Mouse (Mus musculus) CH12.LX (cell line): Measurements from ENCODE around the gene Bpifc. TPM values are rescaled to one million over a fixed set of nuclear protein-coding genes. Genes with fewer than 3 reads are reported as not detected.

ENCODE experiments used
- DNase-seq: peaks from one replicate; pipeline ENCODE4 v3.0.0-alpha.2; 2013; ENCODE audit errors: extremely low read depth
- H3K27ac ChIP-seq: 2 replicates; pipeline ENCODE4 v1.5.1; 2012; ENCODE audit warnings: low read depth, mild to moderate bottlenecking, control low read depth, moderate library complexity; ENCODE audit not compliant: insufficient read depth
- H3K27me3 ChIP-seq: replicated peaks from 2 replicates; pipeline ENCODE3; 2012; ENCODE audit warnings: inconsistent platforms
- H3K36me3 ChIP-seq, 2 experiments: replicated peaks in 1 of 2; 2 replicates each; pipeline versions ENCODE3 to v1.6.1; 2012; ENCODE audit warnings: inconsistent platforms in 1 of 2, low read length in 1 of 2, mild to moderate bottlenecking in 1 of 2, mixed read lengths in 1 of 2, moderate library complexity in 1 of 2; ENCODE audit not compliant: control insufficient read depth in 1 of 2, insufficient read depth in 1 of 2
- H3K4me1 ChIP-seq, 2 experiments: 2 replicates each; pipeline ENCODE4 v1.6.1; 2012; ENCODE audit warnings: inconsistent platforms in 1 of 2, moderate library complexity in 1 of 2; ENCODE audit not compliant: insufficient read depth in 2 of 2, control insufficient read depth in 1 of 2
- H3K4me2 ChIP-seq: 2 replicates; pipeline ENCODE4 v1.6.1; 2012; ENCODE audit warnings: low read depth, mild to moderate bottlenecking, control low read depth; ENCODE audit not compliant: poor library complexity, insufficient read depth, severe bottlenecking
- H3K4me3 ChIP-seq, 3 experiments: fragments of 150-350 bp in 1 of 3; sonication (generic) in 1 of 3; replicated peaks in 1 of 3; 2 replicates each; pipeline versions ENCODE3 to v1.5.1; 2011 to 2012; ENCODE audit warnings: low read depth in 2 of 3, low read length in 2 of 3, mild to moderate bottlenecking in 2 of 3, moderate library complexity in 2 of 3, control low read depth in 1 of 3, improper control_type of control experiment in 1 of 3, inconsistent platforms in 1 of 3, mixed read lengths in 1 of 3; ENCODE audit not compliant: poor library complexity in 1 of 3
- H3K79me2 ChIP-seq: replicated peaks from 2 replicates; pipeline ENCODE4 v1.6.1; 2012; ENCODE audit warnings: mild to moderate bottlenecking, moderate library complexity; ENCODE audit not compliant: control insufficient read depth, poor library complexity, insufficient read depth, severe bottlenecking; ENCODE audit errors: extremely low read depth
- H3K9ac ChIP-seq: 2 replicates; pipeline ENCODE4 v1.6.1; 2012; ENCODE audit warnings: low read depth, mild to moderate bottlenecking, control low read depth, moderate library complexity; ENCODE audit not compliant: insufficient read depth
- H3K9me3 ChIP-seq: replicated peaks from 2 replicates; pipeline ENCODE3; 2012; ENCODE audit warnings: low read length, inconsistent platforms, mixed read lengths
- CHD1 ChIP-seq: IDR thresholded peaks from 2 replicates; pipeline ENCODE4 v1.6.1; 2012; ENCODE audit warnings: low read depth, low read length, improper control_type of control experiment, inconsistent platforms
- ELF1 ChIP-seq: IDR thresholded peaks from 2 replicates; pipeline ENCODE4 v1.6.1; 2014; ENCODE audit warnings: low read depth, mild to moderate bottlenecking, inconsistent platforms, low read length, improper control_type of control experiment
- EP300 ChIP-seq: IDR thresholded peaks from 2 replicates; pipeline ENCODE4 v1.6.1; 2011; ENCODE audit warnings: low read length, improper control_type of control experiment
- ETS1 ChIP-seq: conservative IDR thresholded peaks from 2 replicates; pipeline ENCODE4 v1.6.1; 2012; ENCODE audit warnings: low read depth, mild to moderate bottlenecking, inconsistent platforms, low read length, improper control_type of control experiment, moderate library complexity
- HCFC1 ChIP-seq: IDR thresholded peaks from 2 replicates; pipeline ENCODE4 v1.6.1; 2012; ENCODE audit warnings: low read depth, mild to moderate bottlenecking, inconsistent platforms, low read length, improper control_type of control experiment
- IRF4 ChIP-seq: IDR thresholded peaks from 2 replicates; pipeline ENCODE4 v1.6.1; 2014; ENCODE audit warnings: low read depth, mild to moderate bottlenecking, inconsistent platforms, low read length, improper control_type of control experiment
- JUN ChIP-seq: IDR thresholded peaks from 2 replicates; pipeline ENCODE4 v1.6.1; 2011; ENCODE audit warnings: low read depth, mild to moderate bottlenecking, low read length, improper control_type of control experiment, moderate library complexity; ENCODE audit not compliant: insufficient read depth
- JUND ChIP-seq: conservative IDR thresholded peaks from 2 replicates; pipeline ENCODE4 v1.6.1; 2011; ENCODE audit warnings: low read depth, low read length, improper control_type of control experiment
- KAT2A ChIP-seq: IDR thresholded peaks from 2 replicates; pipeline ENCODE4 v1.6.1; 2012; ENCODE audit warnings: low read length, improper control_type of control experiment, inconsistent platforms; ENCODE audit not compliant: insufficient replicate concordance
- MAFK ChIP-seq: IDR thresholded peaks from 2 replicates; pipeline ENCODE4 v1.6.1; 2011; ENCODE audit warnings: low read length, improper control_type of control experiment; ENCODE audit not compliant: insufficient replicate concordance
- MEF2A ChIP-seq: IDR thresholded peaks from 2 replicates; pipeline ENCODE4 v1.6.1; 2014; ENCODE audit warnings: low read depth, mild to moderate bottlenecking, inconsistent platforms, low read length, improper control_type of control experiment, borderline replicate concordance
- MYC ChIP-seq: IDR thresholded peaks from 2 replicates; pipeline ENCODE4 v1.6.1; 2011; ENCODE audit warnings: low read depth, mild to moderate bottlenecking, improper control_type of control experiment, low read length
- NELFE ChIP-seq: IDR thresholded peaks from 2 replicates; pipeline ENCODE4 v1.6.1; 2011; ENCODE audit warnings: low read depth, low read length, improper control_type of control experiment
- NRF1 ChIP-seq: IDR thresholded peaks from 2 replicates; pipeline ENCODE4 v1.6.1; 2014; ENCODE audit warnings: low read depth, mild to moderate bottlenecking, inconsistent platforms, low read length, improper control_type of control experiment, moderate library complexity
- PAX5 ChIP-seq: IDR thresholded peaks from 2 replicates; pipeline ENCODE4 v1.6.1; 2012; ENCODE audit warnings: low read length, inconsistent platforms, mixed read lengths
- RCOR1 ChIP-seq: conservative IDR thresholded peaks from 2 replicates; pipeline ENCODE4 v1.6.1; 2012; ENCODE audit warnings: low read depth, mild to moderate bottlenecking, inconsistent platforms, low read length, improper control_type of control experiment
- SMC3 ChIP-seq: IDR thresholded peaks from 2 replicates; pipeline ENCODE4 v1.6.1; 2011; ENCODE audit warnings: low read depth, low read length, improper control_type of control experiment
- TBP ChIP-seq: conservative IDR thresholded peaks from 2 replicates; pipeline ENCODE4 v1.6.1; 2011; ENCODE audit warnings: low read depth, low read length, improper control_type of control experiment
- ZC3H11A ChIP-seq: IDR thresholded peaks from 2 replicates; pipeline ENCODE4 v1.6.1; 2012; ENCODE audit warnings: low read depth, mild to moderate bottlenecking, inconsistent platforms, low read length, improper control_type of control experiment
- ZKSCAN1 ChIP-seq: IDR thresholded peaks from 2 replicates; pipeline ENCODE4 v1.6.1; 2012; ENCODE audit warnings: low read depth, inconsistent platforms, low read length, improper control_type of control experiment, borderline replicate concordance
- dilution Hi-C: fragments of 300-500 bp; cut with MboI; formaldehyde crosslinking; loops from 2 replicates; pipeline ENCODE4 v1.14.3; 2020; ENCODE audit warnings: low sequenced_read_pairs; ENCODE audit not compliant: extremely low pct_unique_long_range_greater_than_20kb, extremely low pct_ligation_motif_present
- in situ Hi-C: fragments of 300-500 bp; cut with MboI; formaldehyde crosslinking; loops from 3 replicates; pipeline ENCODE4 v1.14.3; 2019; ENCODE audit warnings: low sequenced_read_pairs, low pct_ligation_motif_present, low pct_unique_long_range_greater_than_20kb, mixed read lengths
- polyA plus RNA-seq: library from polyadenylated mRNA; unstranded; fragments of >175 nt; gene quantifications from 2 replicates; pipeline ENCODE4 v1.2.1, GENCODE M21; 2012; ENCODE audit warnings: low read depth; ENCODE audit not compliant: insufficient read length
- total RNA-seq, 2 experiments: library from RNA; depleted of rRNA; stranded (reverse); fragments of 300-350 nt in 1 of 2; fragments of >200 nt in 1 of 2; gene quantifications; 2 replicates each; pipeline ENCODE4 v1.2.3; 2012 to 2014

Bpifc gene
- not detected in 2 replicates for total RNA-seq (2012; rRNA removed)
- total RNA-seq (2014; rRNA removed) = not detected in 2 replicates
- 0.15 TPM in 1 of 2 replicates, not detected in the other for polyA plus RNA-seq

- H3K9ac ChIP-seq = no peak within 1 kb of the TSS
- DNase-seq = no peak
- H3K4me2 ChIP-seq = no peak within 1 kb of the TSS
- no peaks in the 10 kb centered on the region for H3K79me2 ChIP-seq
- H3K4me3 ChIP-seq = no peak within 1 kb of the TSS
- H3K27me3 ChIP-seq = peaks cover 7% of the 10 kb centered on the region
- H3K4me1 ChIP-seq = no peaks in the 10 kb centered on the region
- no peaks in the 10 kb centered on the region for H3K9me3 ChIP-seq
- no peak for TF ChIP-seq ZKSCAN1
- TF ChIP-seq MAFK = no peak
- no peak for TF ChIP-seq EP300
- no peak for TF ChIP-seq JUN
- TF ChIP-seq CHD1 = no peak
- TF ChIP-seq SMC3 = no peak
- TF ChIP-seq NELFE = no peak
- no peak for TF ChIP-seq ELF1
- no peak for TF ChIP-seq JUND
- TF ChIP-seq RCOR1 = no peak
- no peak for TF ChIP-seq MYC
- no peak for TF ChIP-seq IRF4
- TF ChIP-seq HCFC1 = no peak
- TF ChIP-seq ZC3H11A = no peak
- TF ChIP-seq MEF2A = no peak
- TF ChIP-seq, all 38 proteins: peak for 0
- in situ Hi-C loops (no loop called here), dilution Hi-C loops (no loop called here)
- H3K36me3 ChIP-seq = no peaks in the 10 kb centered on the region
- no peak within 1 kb of the TSS for H3K27ac ChIP-seq
Observed at GRCm38 (mm10) chr10:86011781-86012180, at the start of gene Bpifc. Gene Bpifc, minus strand, starts transcription at chr10:86011895.

GRCm38 (mm10) chr10:86060267-86060666, 48.6 kb upstream of the Bpifc start:
- no peak overlapping the region for H3K27ac ChIP-seq
- H3K4me2 ChIP-seq = no peak overlapping the region
- H3K36me3 ChIP-seq = peaks cover 0 to 18% of the 10 kb centered on the region in 2 experiments
- dilution Hi-C loops = no loop called here
- H3K27me3 ChIP-seq = no peaks in the 10 kb centered on the region
- no peaks in the 10 kb centered on the region for H3K79me2 ChIP-seq
- H3K9ac ChIP-seq = no peak overlapping the region
- in situ Hi-C loops = no loop called here
- H3K4me3 ChIP-seq = no peak overlapping the region
- no peaks in the 10 kb centered on the region; a peak in 1 of 4 replicates for H3K4me1 ChIP-seq
- DNase-seq = no peak
- H3K9me3 ChIP-seq = peaks cover 3% of the 10 kb centered on the region
- TF ChIP-seq TBP (no peak), MYC (no peak), MEF2A (no peak), ZC3H11A (no peak), ETS1 (no peak), NRF1 (no peak), PAX5 (no peak), KAT2A (no peak), RCOR1 (no peak), IRF4 (no peak)
